Mouse (Mus musculus): ENCODE measurements around the gene Ric3.
"Not testable (repeated sequence)": the region's sequence is repeated elsewhere in the genome, so short reads cannot be mapped to it uniquely, and the experiment has no call there.

The Ric3 gene

DNA sequence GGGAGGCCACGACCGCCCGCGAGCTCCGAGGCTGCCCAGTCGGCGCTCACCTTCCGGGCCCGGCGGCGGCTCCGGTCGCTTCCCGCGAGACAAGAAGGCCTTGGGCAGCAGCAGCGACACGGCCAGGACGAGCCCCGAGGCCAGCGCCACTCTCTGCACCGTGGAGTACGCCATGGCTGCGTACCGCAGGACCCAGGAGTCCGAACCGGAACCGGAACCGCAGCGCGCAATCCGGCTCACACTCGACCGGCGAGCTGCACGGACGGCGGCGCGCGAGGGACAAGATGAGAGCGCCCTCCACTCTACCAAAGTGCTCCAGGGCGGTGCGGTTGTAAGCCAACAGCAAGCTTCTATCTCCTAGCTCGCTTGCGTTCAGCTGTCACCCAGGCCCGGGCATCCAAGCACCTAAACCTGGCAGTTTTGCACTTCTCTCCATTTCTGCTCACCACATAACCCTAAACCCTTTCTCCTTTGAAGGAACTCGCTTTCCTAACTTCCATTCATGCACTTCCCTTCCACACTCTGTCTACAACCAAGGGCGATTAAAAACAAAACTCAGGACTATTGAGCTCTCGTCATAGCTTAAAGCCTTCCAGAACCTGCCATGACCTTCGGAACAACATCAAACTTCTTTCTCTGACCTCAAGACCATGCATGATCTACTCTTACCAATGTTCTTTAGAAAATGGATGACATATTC lies at the start of gene Ric3:
Gene Ric3 (minus strand): TSS at position 219 of the 700 bp plus-strand sequence.
- in situ Hi-C loops (cut with MboI, MseI) = no loop called here

DNA sequence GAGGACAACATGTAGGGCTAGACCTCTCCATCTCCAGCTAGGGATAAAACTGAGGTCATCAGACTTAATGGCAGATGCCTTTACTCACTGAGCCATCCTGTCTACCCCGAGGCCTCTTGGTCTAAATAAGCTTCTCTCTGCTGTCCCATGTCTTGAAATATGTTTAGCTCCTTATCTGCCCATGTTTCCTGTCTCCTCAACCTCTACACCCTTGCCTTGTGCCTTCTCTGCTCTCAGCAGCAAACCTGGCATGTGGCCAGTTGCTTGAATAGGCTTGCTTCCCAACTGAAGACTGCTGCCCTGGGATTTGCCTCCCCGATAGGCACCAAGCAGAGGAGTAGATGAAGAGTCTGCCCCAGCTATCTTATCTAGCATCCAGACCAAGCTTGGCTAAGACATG lies 48.4 kb upstream of the Ric3 start:
- in situ Hi-C loops (cut with MboI, MseI) = no loop called here

DNA sequence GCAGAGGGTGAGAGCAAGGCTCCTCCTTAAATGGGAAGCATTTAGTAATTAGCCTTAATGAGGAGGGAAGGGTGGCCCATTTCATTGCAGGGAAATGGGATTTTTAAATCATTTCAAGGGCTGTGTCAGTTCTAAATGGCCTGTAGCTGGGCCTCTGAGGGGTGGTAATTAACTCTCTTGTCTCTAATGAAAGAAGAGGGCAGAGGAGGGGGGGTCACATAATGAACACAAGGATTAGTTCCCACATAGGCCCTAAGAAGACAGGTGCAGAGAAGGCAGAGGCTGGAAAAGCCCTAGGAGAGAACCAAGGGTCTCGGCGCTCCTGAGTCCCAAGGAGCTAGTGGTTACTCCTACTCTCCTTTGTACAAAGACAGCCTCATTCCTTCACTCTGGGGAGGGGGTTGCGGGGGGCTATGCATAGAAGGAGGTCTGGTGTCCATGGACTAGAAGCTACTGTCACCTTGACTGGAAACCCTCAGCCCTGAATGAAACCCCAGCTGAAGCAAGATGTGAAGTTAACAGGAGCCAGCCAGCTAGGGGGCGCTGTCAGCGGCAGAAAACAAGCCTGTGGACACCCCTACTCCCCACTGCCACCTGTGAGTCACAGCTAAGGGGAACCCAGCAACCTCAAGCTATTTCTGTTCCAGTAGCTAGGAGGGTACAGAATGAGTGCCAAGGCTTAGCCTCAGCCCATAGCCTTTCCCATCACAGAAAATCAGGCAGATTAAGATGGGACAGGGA lies 47.0 kb upstream of the Ric3 start:
- in situ Hi-C loops (cut with MboI, MseI) = no loop called here

- in situ Hi-C loops (cut with MboI, MseI) = no loop called here
Measured at GRCm38 (mm10) chr7:109129442-109129841, 46.3 kb upstream of the Ric3 start.

GRCm38 (mm10) chr7:109115929-109116328 lies 32.8 kb upstream of the Ric3 start:
- in situ Hi-C loops (cut with MboI, MseI) = no loop called here

- in situ Hi-C loops (cut with MboI, MseI) = not testable (repeated sequence)
Measured at GRCm38 (mm10) chr7:109115488-109115887, 32.4 kb upstream of the Ric3 start.

GRCm38 (mm10) chr7:109114950-109115349 lies 31.8 kb upstream of the Ric3 start:
- in situ Hi-C loops (cut with MboI, MseI) = no loop called here

- in situ Hi-C loops (cut with MboI, MseI) = no loop called here
Measured at GRCm38 (mm10) chr7:109111000-109111399, 27.9 kb upstream of the Ric3 start.

- in situ Hi-C loops (cut with MboI, MseI) = no loop called here
Measured at GRCm38 (mm10) chr7:109104894-109105293, 21.8 kb upstream of the Ric3 start.

- in situ Hi-C loops (cut with MboI, MseI) = no loop called here
Measured at GRCm38 (mm10) chr7:109101167-109101566, 18.0 kb upstream of the Ric3 start.

- in situ Hi-C loops (cut with MboI, MseI) = no loop called here
Measured at GRCm38 (mm10) chr7:109098145-109099018, 15.3 kb upstream of the Ric3 start.

GRCm38 (mm10) chr7:109097203-109097602 lies 14.1 kb upstream of the Ric3 start:
- in situ Hi-C loops (cut with MboI, MseI) = no loop called here

DNA sequence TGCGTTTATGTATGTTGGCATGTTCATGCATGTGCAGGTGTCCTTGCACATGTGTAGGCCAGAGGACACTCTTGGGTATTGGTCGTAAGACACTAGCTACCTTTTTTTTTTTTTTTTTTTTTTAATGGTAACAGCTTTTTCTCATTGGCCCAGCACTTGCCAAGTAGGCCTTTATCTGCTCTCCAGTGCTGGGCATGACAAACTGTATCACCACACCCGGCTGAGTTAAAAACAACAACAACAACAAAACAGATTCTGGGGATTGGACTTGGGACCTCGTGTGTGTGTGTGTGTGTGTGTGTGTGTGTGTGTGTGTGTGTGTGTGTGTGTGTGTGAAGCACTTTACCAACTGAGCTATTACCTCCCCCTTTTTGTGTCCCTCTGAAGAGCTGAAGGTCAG lies 13.5 kb upstream of the Ric3 start:
- in situ Hi-C loops (cut with MboI, MseI) = no loop called here

DNA sequence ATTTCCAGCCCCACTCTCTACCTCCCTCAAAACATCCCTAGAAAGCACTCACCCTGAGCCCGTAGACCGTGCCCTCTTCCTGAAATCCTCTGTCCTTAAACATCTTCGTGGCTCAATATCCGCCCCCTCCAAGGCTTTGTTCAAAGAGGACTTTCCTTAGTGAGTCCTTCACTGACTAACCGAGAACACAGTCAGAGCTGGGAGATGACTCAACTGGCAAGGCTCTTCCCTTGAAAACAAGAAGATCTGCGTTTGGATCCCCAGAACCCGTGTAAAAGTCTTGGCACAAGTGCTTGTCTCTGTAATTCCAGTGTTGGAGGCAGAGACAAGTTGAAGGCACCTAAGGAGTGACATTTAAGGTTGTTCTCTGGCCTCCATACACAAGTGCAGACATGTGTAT lies 11.2 kb upstream of the Ric3 start:
- in situ Hi-C loops (cut with MboI, MseI) = no loop called here

DNA sequence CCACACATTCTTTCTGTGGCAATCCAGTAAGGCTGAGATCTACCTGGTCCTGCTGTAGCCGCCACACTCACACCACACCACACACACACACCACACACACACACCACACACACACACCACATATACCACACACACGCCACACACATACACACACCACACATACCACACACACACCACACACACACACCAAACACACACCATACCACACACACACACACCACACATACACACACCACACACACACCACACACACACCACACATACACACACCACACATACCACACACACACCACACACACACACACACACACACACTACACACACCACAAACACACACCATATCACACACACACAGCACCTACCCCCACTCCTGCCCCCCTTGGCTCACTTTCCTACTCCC lies 8.2 kb upstream of the Ric3 start:
- in situ Hi-C loops (cut with MboI, MseI) = not testable (repeated sequence)

- in situ Hi-C loops (cut with MboI, MseI) = no loop called here
Measured at GRCm38 (mm10) chr7:109086946-109087345, 3.8 kb upstream of the Ric3 start.

- in situ Hi-C loops (cut with MboI, MseI) = no loop called here
Measured at GRCm38 (mm10) chr7:109083813-109084184, 668 bp upstream of the Ric3 start.

- in situ Hi-C loops (cut with MboI, MseI) = no loop called here
Measured at GRCm38 (mm10) chr7:109082269-109083112, 640 bp downstream of the Ric3 start.

GRCm38 (mm10) chr7:109072326-109072725 lies 10.8 kb downstream of the Ric3 start:
- in situ Hi-C loops (cut with MboI, MseI) = no loop called here

DNA sequence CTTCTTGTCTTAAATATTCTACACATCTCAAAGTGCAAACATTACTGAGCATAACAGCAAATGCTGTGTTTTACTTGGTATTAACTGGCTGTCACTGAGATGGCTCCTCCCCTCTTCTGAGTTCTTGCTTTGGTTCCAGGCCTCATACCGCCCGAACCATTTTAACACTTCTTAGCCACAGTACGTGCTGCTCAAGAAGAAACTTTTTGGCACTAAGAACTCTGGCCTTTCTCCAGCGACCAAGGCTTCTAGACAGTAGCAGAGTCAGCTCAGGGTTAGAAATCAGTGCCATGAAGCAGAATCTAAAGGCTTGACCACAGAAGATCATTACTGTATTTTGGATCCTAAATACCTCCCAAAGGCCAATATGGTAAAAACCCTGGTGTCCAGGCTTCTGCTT lies 13.5 kb downstream of the Ric3 start:
- in situ Hi-C loops (cut with MboI, MseI) = no loop called here

DNA sequence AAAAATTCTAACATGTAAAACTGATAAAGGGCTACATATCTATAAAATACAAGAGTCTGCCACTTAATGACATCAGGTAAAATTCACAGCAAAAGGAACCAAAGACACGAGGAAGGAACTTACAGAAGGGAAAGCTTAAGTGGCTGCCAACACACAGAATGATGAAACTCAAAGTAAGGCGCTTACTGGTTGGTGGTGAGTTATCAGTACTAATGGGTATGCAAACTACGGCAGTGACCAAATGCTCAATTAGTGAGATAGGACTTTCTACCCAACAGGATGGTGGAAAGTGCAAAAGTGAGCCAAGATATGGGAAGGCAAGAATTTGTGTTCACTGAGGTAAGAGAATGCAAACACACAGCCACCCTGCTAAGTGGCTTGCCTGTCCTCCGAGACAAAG lies 23.6 kb downstream of the Ric3 start:
- in situ Hi-C loops (cut with MboI, MseI) = no loop called here
